Mouse (Mus musculus): Measurements from ENCODE around the gene Plk3.
A peak's percentile ranks its signal among the peaks of the same experiment; 100 is the strongest.

Gene Plk3

GRCm38 (mm10) chr4:117119636-117120035, 14.1 kb downstream of the Plk3 start:
- no peak for DNase-seq (ENCODE audit: low spot score)

GRCm38 (mm10) chr4:117117931-117118330, 15.8 kb downstream of the Plk3 start:
- no peak for DNase-seq (ENCODE audit: low spot score)

- DNase-seq (ENCODE audit: low spot score): no peak
Measured at GRCm38 (mm10) chr4:117115592-117115991, 18.2 kb downstream of the Plk3 start.

- DNase-seq (ENCODE audit: low spot score): no peak
Measured at GRCm38 (mm10) chr4:117113237-117113636, 20.5 kb downstream of the Plk3 start.

- DNase-seq (ENCODE audit: low spot score): no peak
Measured at GRCm38 (mm10) chr4:117110985-117111384, 22.8 kb downstream of the Plk3 start.

GRCm38 (mm10) chr4:117110249-117110648, 23.5 kb downstream of the Plk3 start:
- DNase-seq (ENCODE audit: low spot score): no peak

- no peak for DNase-seq (ENCODE audit: low spot score)
Measured at GRCm38 (mm10) chr4:117109330-117109729, 24.4 kb downstream of the Plk3 start.

GRCm38 (mm10) chr4:117108524-117108849, 25.3 kb downstream of the Plk3 start:
- DNase-seq (ENCODE audit: low spot score): no peak

- peak; percentile 44 for DNase-seq (ENCODE audit: low spot score)
Measured at GRCm38 (mm10) chr4:117107813-117108523, 25.8 kb downstream of the Plk3 start.

GRCm38 (mm10) chr4:117105127-117105526, 28.6 kb downstream of the Plk3 start:
- no peak for DNase-seq (ENCODE audit: low spot score)

- DNase-seq (ENCODE audit: low spot score): no peak
Measured at GRCm38 (mm10) chr4:117104672-117105071, 29.1 kb downstream of the Plk3 start.

GRCm38 (mm10) chr4:117101218-117101617, 32.5 kb downstream of the Plk3 start:
- DNase-seq (ENCODE audit: low spot score): peak; percentile 62

GRCm38 (mm10) chr4:117100036-117100435, 33.7 kb downstream of the Plk3 start:
- DNase-seq (ENCODE audit: low spot score): no peak

GRCm38 (mm10) chr4:117098764-117099036, 35.1 kb downstream of the Plk3 start:
- no peak for DNase-seq (ENCODE audit: low spot score)

GRCm38 (mm10) chr4:117097969-117098763, 35.6 kb downstream of the Plk3 start:
- peak; percentile 52 for DNase-seq (ENCODE audit: low spot score)

GRCm38 (mm10) chr4:117096666-117097065, 37.1 kb downstream of the Plk3 start:
- DNase-seq (ENCODE audit: low spot score): no peak

GRCm38 (mm10) chr4:117095551-117096452, 38.0 kb downstream of the Plk3 start, which contains the start of gene Ptch2:
Ptch2 (plus strand) TSS chr4:117096075.
- DNase-seq (ENCODE audit: low spot score): peak; percentile 96

GRCm38 (mm10) chr4:117094626-117095361, 39.0 kb downstream of the Plk3 start:
- DNase-seq (ENCODE audit: low spot score): no peak

- no peak for DNase-seq (ENCODE audit: low spot score)
Measured at GRCm38 (mm10) chr4:117090586-117090985, 43.2 kb downstream of the Plk3 start.

- no peak for DNase-seq (ENCODE audit: low spot score)
Measured at GRCm38 (mm10) chr4:117087948-117088640, 45.7 kb downstream of the Plk3 start.

Measured in testis, postnatal 10 days (tissue).